Mouse (Mus musculus): Measurements from ENCODE around the gene Ddx6. TPM values are rescaled to one million over a fixed set of nuclear protein-coding genes. Genes with fewer than 3 reads are reported as not detected.

Gene Ddx6
- total RNA-seq (2023): 298 to 313 TPM (median 307 TPM) in 4 replicates

DNA sequence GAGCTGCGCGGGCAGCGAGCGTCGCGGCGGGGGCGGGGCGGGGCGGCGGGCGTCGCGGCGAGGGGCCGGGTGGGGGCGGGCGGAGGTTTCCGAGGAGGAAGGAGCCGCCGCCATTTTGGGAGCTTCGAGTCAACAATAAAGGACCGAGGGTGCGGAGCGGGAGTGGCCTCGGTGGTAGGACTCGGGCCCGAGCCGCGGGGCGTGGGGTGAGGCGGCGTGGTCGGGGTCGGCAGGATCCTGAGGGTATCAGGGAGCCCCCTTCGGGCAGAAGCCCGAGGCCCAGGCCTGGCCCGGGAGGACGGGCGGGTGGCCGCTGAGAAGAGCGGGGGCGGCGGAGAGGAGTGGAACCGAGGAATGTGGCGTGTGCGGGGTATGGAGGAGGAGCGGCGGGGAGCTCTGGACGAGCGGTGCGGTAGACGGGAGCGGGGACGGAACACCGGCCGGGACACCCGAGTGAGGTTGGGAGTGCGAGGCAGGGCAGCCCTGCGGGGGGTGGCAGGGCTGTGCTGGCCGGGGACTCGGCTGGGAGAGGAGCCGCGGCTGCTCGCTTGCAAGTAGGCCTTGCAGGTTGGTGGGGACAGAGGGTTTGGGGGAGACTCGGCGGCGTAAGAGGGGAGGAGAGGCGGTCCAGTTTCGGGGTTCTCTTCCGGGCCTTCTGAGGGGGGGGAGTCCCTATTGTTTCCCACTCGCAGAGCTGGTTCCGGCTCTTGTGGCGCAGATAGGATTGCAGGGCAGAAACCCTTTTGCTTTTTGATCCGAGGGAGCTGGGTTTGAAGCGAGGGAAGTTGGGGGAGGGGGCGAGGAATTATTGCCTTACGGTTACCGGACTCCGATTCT lies at the start of gene Ddx6:
Ddx6 (plus strand) TSS at position 114 of the 837 bp plus-strand sequence.

DNA sequence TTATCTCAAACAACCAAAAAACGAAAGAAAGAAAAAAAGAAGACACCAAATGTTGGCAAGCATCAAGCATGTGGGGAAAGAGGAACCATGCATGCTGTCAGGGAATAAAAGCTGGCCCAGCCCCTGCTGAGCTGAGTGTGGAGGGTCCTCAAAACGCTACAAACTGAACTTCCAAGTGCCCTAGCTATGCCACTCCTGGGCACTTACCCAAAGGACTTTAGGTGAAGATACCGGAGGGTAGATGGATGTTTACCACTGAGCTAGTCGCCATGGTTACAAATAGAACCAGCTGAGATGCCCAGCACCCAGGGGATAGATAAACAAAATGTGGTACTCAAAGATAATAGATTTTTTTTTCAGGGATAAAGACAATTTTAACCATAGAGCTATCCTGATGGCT lies 43.1 kb upstream of the Ddx6 start, which contains the start of gene Cxcr5:
Cxcr5 (minus strand) TSS at position 281 of the 400 bp plus-strand sequence.

DNA sequence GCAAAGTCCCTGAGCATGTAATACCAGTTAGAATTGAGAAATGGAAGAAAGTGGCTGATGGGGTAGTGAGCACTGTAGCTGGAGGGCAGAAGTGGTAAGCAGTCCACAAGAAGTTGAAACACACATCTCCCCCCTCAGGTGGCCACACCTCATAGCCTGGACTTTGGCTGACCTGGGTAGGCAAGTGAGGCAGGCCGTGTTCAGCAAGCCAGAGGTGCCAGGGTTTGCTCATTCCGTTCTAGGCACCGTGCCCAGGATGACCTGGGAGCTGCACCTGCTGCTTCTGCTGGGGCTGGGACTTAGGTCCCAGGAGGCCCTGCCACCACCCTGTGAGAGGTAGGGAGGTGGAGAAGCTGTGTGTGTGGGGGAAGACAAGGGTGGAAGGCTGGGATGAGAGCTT lies 68.3 kb downstream of the Ddx6 start, which contains the start of gene Treh:
Treh (plus strand) TSS at position 229 of the 400 bp plus-strand sequence.

Other genes with a start within 250 kb of the Ddx6 start
- gene Vps11, start 243.2 kb upstream of the Ddx6 start, total RNA-seq (2023): 60.1 to 72.9 TPM (median 69.4 TPM) in 4 replicates
- gene Hyou1, start 225.4 kb upstream of the Ddx6 start, total RNA-seq (2023): 74.5 to 88.3 TPM (median 81.6 TPM) in 4 replicates
- gene Slc37a4, start 208.0 kb upstream of the Ddx6 start, total RNA-seq (2023): 16.5 to 19.7 TPM (median 17.7 TPM) in 4 replicates
- 2,372 to 2,652 TPM (median 2,528 TPM) in 4 replicates for gene Rps25, start 197.8 kb upstream of the Ddx6 start, total RNA-seq (2023)
- gene Trappc4, start 197.3 kb upstream of the Ddx6 start, total RNA-seq (2023): 56.6 to 62.6 TPM (median 60.0 TPM) in 4 replicates
- 38.7 to 53.8 TPM (median 40.0 TPM) in 4 replicates for gene Ccdc84, start 186.3 kb upstream of the Ddx6 start, total RNA-seq (2023)
- not detected in 4 replicates for gene Foxr1, start 163.8 kb upstream of the Ddx6 start, total RNA-seq (2023)
- not detected in 4 replicates for gene Upk2, start 149.9 kb upstream of the Ddx6 start, total RNA-seq (2023)
- gene Bcl9l, start 122.1 kb upstream of the Ddx6 start, total RNA-seq (2023): 95.6 to 104 TPM (median 102 TPM) in 4 replicates
- 251 to 279 TPM (median 270 TPM) in 4 replicates for gene Cxcr5, start 43.0 kb upstream of the Ddx6 start, total RNA-seq (2023)
- not detected in 4 replicates for gene Treh, start 68.3 kb downstream of the Ddx6 start, total RNA-seq (2023)
- gene Phldb1, start 130.3 kb downstream of the Ddx6 start, total RNA-seq (2023): 0.76 TPM in 1 of 4 replicates, not detected in the others
- 133 to 144 TPM (median 140 TPM) in 4 replicates for gene Arcn1, start 163.0 kb downstream of the Ddx6 start, total RNA-seq (2023)
- 56.6 to 64.5 TPM (median 59.5 TPM) in 4 replicates for gene Ift46, start 163.0 kb downstream of the Ddx6 start, total RNA-seq (2023)
- gene Tmem25, start 194.4 kb downstream of the Ddx6 start, total RNA-seq (2023): 0.51 to 0.67 TPM (median 0.63 TPM) in 3 of 4 replicates, not detected in the other
- gene Ttc36, start 198.2 kb downstream of the Ddx6 start, total RNA-seq (2023): 2.6 to 4.9 TPM (median 4.3 TPM) in 4 replicates

Data from B cell, adult 62 days (primary cell).